Mouse (Mus musculus): ENCODE data around the gene Taf4. TPM values are rescaled to one million over a fixed set of nuclear protein-coding genes. Genes with fewer than 3 reads are reported as not detected.

Gene Taf4
- polyA plus RNA-seq (2015; fragmentation: Nextera tagmentation; extraction: Ambion mirVana), result 4.4 and 4.5 TPM in 2 replicates

DNA sequence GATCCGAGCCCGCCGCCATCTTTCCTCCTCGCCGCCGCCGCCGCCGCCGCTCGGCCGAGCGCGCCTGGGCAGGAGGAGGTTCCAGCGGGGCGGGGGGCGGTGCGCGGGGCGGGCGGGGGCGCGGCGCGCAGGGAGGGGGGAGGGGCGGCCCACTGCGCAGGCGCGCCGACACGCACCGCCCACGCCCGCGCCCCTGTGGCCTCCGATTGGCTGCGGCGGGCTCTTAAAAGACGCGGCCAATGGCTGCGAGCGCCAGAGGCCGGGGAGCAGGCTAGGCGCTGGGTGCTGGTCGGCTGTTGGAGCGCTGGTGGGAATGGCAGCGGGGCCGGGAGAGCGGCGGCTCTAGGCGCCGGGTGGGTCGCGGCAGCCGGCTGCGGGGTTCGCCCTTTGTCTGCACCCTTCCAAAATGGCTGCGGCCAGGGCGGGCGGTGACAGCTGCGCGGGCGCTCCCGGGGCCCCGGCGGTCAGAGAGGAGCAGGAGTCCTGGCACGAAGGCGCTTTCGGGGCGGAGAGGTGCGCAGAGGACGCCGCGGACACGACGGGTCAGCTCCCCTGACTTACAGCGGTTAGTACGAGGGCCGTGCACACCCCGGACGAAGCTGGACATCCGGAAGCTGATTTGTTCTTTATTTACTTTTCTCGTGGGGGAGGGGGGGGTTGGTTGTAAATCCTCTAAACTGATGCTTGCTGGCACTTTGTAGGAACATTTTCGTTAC is at the start of gene Taf4:
TSS of gene Taf4 (minus strand) at position 19 of the 716 bp plus-strand sequence.
- Histone ChIP-seq H3K36me3 (ENCODE audit: control insufficient read depth, insufficient read depth) (no peaks in the 10 kb centered on the region), H3K4me1 (replicated peaks; ENCODE audit: control insufficient read depth, insufficient read depth, low read length) (peaks cover 33% of the 10 kb centered on the region), H3K9me3 (ENCODE audit: control insufficient read depth, low read length) (no peaks in the 10 kb centered on the region), H3K9ac (replicated peaks; ENCODE audit: low read depth, low read length) (peak within 1 kb of the TSS; percentile 98), H3K27me3 (replicated peaks; ENCODE audit: control insufficient read depth, insufficient read depth, low read length) (no peaks in the 10 kb centered on the region), H3K27ac (ENCODE audit: low read length) (peak within 1 kb of the TSS; percentile 94), H3K4me2 (ENCODE audit: low read length) (peak within 1 kb of the TSS; percentile 100), H3K4me3 (replicated peaks; ENCODE audit: low read length) (peak within 1 kb of the TSS; percentile 89)
- ATAC-seq, result peak; percentile 95
- 0% methylated on average over 51 of the region's 84 CpGs for WGBS

DNA sequence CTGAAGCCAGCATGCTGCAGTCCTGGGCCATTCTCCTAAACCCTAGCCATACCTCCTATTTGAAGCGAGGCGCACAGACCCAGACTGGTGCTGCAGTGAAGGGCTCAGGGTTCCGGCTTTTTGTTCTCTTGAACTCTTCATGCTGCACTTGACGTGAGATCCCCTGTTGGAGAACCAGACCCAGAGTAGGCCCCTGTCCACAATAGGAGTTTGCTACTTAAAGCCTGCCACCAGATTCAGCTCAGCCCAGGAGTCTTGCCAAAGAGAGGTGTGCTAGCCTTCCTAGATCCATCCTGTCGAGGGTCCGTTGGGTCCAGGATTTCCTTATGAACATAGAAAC is 49.4 kb upstream of the Taf4 start:
- H3K4me3 ChIP-seq (replicated peaks; ENCODE audit: low read length), result peak overlapping the region; percentile 99
- peaks cover 17% of the 10 kb centered on the region for H3K27me3 ChIP-seq (replicated peaks; ENCODE audit: control insufficient read depth, insufficient read depth, low read length)
- H3K27ac ChIP-seq (ENCODE audit: low read length), result peak overlapping the region; percentile 95
- peak overlapping the region; percentile 95 for H3K4me2 ChIP-seq (ENCODE audit: low read length)
- H3K4me1 ChIP-seq (replicated peaks; ENCODE audit: control insufficient read depth, insufficient read depth, low read length), result peaks cover 31% of the 10 kb centered on the region
- H3K36me3 ChIP-seq (ENCODE audit: control insufficient read depth, insufficient read depth), result peaks cover 18% of the 10 kb centered on the region
- peak overlapping the region; percentile 97 for H3K9ac ChIP-seq (replicated peaks; ENCODE audit: low read depth, low read length)
- H3K9me3 ChIP-seq (ENCODE audit: control insufficient read depth, low read length), result no peaks in the 10 kb centered on the region
- 4% methylated on average over 6 of the region's 6 CpGs for WGBS
- ATAC-seq, result no peak

DNA sequence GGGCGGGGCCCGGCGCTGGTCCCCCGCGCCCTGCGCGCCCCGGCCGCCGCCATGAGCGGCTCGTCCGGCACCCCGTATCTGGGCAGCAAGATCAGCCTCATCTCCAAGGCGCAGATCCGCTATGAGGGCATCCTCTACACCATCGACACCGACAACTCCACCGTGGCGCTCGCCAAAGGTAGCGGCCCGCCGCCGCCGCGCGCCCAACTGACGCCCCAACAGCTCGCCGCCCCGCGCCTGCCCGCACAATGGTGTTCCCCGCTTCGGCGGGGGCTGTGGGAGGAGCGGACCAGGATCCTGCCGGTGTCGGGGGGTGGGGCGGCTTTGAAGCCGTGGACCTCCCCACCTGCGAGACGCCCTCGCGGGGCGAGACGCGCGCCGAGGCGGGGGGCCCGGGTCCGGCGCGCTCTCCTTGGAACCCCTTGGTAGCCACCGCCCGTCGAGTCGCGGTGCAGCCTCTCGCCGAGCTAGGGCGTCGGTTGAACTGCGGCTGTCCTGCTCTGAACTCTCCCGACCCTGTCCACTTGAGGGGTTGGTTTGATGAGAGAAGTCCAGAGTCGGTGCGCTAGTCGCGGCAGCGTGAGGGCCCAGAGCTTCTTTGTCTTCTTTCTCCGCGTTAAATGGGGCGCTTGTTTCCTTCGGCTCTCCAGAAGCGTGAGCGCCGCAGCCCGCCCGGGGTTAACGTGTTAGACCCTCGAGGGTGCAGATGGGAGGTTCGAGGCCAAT is 48.9 kb upstream of the Taf4 start:
- under 1% methylated on average over 83 of the region's 84 CpGs for WGBS
- peak overlapping the region; percentile 99 for H3K4me3 ChIP-seq (replicated peaks; ENCODE audit: low read length)
- H3K36me3 ChIP-seq (ENCODE audit: control insufficient read depth, insufficient read depth), result peaks cover 13% of the 10 kb centered on the region
- H3K9ac ChIP-seq (replicated peaks; ENCODE audit: low read depth, low read length), result peak overlapping the region; percentile 97
- H3K9me3 ChIP-seq (ENCODE audit: control insufficient read depth, low read length), result no peaks in the 10 kb centered on the region
- H3K27ac ChIP-seq (ENCODE audit: low read length), result peak overlapping the region; percentile 95
- peak; percentile 37; the same call in 1 of the 2 replicates for ATAC-seq
- H3K4me2 ChIP-seq (ENCODE audit: low read length), result peak overlapping the region; percentile 95
- H3K27me3 ChIP-seq (replicated peaks; ENCODE audit: control insufficient read depth, insufficient read depth, low read length), result peaks cover 17% of the 10 kb centered on the region
- H3K4me1 ChIP-seq (replicated peaks; ENCODE audit: control insufficient read depth, insufficient read depth, low read length), result peaks cover 31% of the 10 kb centered on the region

DNA sequence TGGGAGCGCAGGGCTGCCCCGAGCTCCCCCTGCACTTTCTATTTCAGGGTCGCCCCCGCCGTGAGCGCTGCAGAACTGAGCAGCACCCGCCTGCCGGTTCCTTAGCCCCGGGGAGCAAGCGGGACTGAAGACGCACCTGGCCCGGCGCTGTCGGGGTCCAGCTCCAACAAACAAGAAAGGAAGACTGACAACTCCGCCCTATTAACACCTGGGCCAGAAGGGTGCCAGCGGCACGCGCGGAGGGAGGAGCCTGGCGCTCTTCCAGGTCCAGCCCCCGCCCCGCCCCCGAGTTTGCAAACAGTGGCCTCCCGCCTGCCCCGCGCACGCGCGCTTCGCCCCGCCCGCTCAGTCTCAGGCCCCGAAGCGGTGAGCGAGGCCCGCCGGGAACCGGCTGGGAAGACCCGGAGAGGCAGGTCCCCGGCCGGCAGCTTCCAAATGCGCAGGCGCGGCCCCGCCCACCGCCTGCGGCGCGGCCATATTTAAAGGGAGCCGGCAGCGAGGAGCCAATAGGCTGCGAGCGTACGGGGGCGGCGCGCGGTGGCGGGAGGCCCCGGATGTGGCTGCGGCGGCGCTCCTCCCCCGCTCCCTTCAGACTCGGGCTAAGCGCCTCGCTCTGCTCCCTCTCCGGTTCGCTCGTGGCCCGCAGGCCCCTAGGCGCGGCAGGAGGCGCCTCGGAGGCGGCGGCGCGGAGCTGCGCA is 48.1 kb upstream of the Taf4 start, which contains the start of gene Lsm14b:
TSS of gene Lsm14b (plus strand) at position 587 of the 698 bp plus-strand sequence.
- Histone ChIP-seq H3K4me2 (ENCODE audit: low read length) (peak within 1 kb of the TSS; percentile 96), H3K4me3 (replicated peaks; ENCODE audit: low read length) (peak within 1 kb of the TSS; percentile 99), H3K27me3 (replicated peaks; ENCODE audit: control insufficient read depth, insufficient read depth, low read length) (peaks cover 17% of the 10 kb centered on the region), H3K36me3 (ENCODE audit: control insufficient read depth, insufficient read depth) (peaks cover 10% of the 10 kb centered on the region), H3K4me1 (replicated peaks; ENCODE audit: control insufficient read depth, insufficient read depth, low read length) (peaks cover 31% of the 10 kb centered on the region), H3K9ac (replicated peaks; ENCODE audit: low read depth, low read length) (peak within 1 kb of the TSS; percentile 97), H3K9me3 (ENCODE audit: control insufficient read depth, low read length) (no peaks in the 10 kb centered on the region), H3K27ac (ENCODE audit: low read length) (peak within 1 kb of the TSS; percentile 95)
- under 1% methylated on average over 71 of the region's 80 CpGs for WGBS
- ATAC-seq, result peak; percentile 97

DNA sequence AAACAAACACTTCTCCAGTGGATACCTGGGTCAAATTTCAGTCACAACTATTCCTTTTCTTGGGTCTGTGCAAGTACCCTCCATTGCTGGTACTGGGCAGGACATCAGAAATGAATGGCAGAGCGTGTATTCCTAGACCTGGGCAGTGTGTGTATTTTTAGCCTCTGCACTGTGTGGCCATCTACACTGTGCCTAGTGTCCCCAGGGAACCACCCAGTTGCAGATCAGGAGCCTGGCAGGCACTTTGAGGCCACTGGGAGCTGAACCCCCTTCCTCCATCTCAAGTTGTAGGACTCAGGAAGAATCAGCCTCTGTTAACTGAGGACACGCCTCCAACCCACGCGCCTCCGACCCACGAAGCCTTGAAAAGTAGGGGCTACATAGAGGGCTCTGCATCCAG is 46.3 kb upstream of the Taf4 start:
- no peak overlapping the region for H3K4me3 ChIP-seq (replicated peaks; ENCODE audit: low read length)
- H3K27me3 ChIP-seq (replicated peaks; ENCODE audit: control insufficient read depth, insufficient read depth, low read length), result peaks cover 17% of the 10 kb centered on the region
- H3K9me3 ChIP-seq (ENCODE audit: control insufficient read depth, low read length), result no peaks in the 10 kb centered on the region
- no peak overlapping the region for H3K27ac ChIP-seq (ENCODE audit: low read length)
- no peak overlapping the region for H3K4me2 ChIP-seq (ENCODE audit: low read length)
- no peaks in the 10 kb centered on the region for H3K36me3 ChIP-seq (ENCODE audit: control insufficient read depth, insufficient read depth)
- H3K4me1 ChIP-seq (replicated peaks; ENCODE audit: control insufficient read depth, insufficient read depth, low read length), result peaks cover 18% of the 10 kb centered on the region
- H3K9ac ChIP-seq (replicated peaks; ENCODE audit: low read depth, low read length), result no peak overlapping the region
- ATAC-seq, result no peak
- WGBS, result 76% methylated on average over 6 of the region's 6 CpGs

DNA sequence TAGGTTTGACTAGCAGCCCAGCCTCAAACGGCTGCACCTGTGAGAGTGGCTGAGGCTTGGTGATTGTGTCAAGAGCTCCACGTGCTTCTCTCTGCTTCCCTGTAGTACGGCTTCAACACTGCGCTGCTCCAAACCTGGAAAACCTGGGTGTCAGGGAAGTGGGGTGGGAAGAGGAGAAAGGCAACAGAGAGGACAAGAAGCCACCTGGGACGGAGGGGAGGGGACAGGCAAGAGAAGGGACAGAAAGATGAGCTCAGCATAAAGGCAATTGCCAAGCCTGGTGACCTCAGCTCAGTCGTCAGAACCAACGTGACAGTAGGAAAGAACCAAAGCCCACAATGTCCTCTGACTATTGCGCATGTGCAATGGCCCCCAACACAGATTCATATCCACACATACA is 44.5 kb upstream of the Taf4 start:
- H3K9ac ChIP-seq (replicated peaks; ENCODE audit: low read depth, low read length), result no peak overlapping the region
- H3K36me3 ChIP-seq (ENCODE audit: control insufficient read depth, insufficient read depth), result no peaks in the 10 kb centered on the region
- H3K4me3 ChIP-seq (replicated peaks; ENCODE audit: low read length), result no peak overlapping the region
- ATAC-seq, result no peak
- no peak overlapping the region for H3K27ac ChIP-seq (ENCODE audit: low read length)
- H3K27me3 ChIP-seq (replicated peaks; ENCODE audit: control insufficient read depth, insufficient read depth, low read length), result peaks cover 17% of the 10 kb centered on the region
- H3K4me2 ChIP-seq (ENCODE audit: low read length), result no peak overlapping the region
- H3K4me1 ChIP-seq (replicated peaks; ENCODE audit: control insufficient read depth, insufficient read depth, low read length), result peaks cover under 1% of the 10 kb centered on the region; the same call in 1 of the 2 replicates
- H3K9me3 ChIP-seq (ENCODE audit: control insufficient read depth, low read length), result no peaks in the 10 kb centered on the region
- WGBS, result 86% methylated on average over 8 of the region's 8 CpGs

DNA sequence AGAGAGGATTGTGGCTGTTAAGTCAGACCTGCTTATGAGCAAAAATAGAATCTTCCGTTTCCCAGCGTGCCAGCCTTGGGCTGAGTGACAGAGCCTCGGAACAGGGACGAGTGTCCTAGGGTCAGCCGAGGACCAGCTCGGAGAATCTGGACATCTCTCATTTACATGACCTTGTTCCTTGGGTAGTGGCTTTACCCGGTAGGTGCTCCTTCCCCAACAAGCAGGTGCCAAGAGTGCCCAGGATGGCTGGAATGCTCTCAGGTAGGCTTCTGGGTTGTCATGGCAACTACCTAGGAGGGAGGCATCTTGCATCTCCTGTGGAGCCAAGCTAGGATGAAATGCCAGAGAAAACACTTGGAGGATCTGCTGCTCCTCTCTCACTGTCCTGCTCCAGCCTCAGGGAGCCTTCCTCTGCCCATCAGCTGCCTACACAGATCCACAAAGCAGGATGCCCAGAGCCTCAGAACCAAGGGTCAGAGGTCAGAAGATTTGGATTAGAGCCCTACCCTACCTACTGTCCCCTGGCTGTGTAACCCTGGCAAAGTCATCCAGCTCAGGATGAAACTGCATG is 43.7 kb upstream of the Taf4 start:
- ATAC-seq, result no peak
- Histone ChIP-seq H3K27ac (ENCODE audit: low read length) (no peak overlapping the region), H3K27me3 (replicated peaks; ENCODE audit: control insufficient read depth, insufficient read depth, low read length) (peaks cover 17% of the 10 kb centered on the region), H3K4me3 (replicated peaks; ENCODE audit: low read length) (no peak overlapping the region), H3K4me2 (ENCODE audit: low read length) (no peak overlapping the region), H3K36me3 (ENCODE audit: control insufficient read depth, insufficient read depth) (no peaks in the 10 kb centered on the region), H3K9me3 (ENCODE audit: control insufficient read depth, low read length) (no peaks in the 10 kb centered on the region), H3K9ac (replicated peaks; ENCODE audit: low read depth, low read length) (no peak overlapping the region), H3K4me1 (replicated peaks; ENCODE audit: control insufficient read depth, insufficient read depth, low read length) (no peaks in the 10 kb centered on the region)
- 76% methylated on average over 7 of the region's 7 CpGs for WGBS

DNA sequence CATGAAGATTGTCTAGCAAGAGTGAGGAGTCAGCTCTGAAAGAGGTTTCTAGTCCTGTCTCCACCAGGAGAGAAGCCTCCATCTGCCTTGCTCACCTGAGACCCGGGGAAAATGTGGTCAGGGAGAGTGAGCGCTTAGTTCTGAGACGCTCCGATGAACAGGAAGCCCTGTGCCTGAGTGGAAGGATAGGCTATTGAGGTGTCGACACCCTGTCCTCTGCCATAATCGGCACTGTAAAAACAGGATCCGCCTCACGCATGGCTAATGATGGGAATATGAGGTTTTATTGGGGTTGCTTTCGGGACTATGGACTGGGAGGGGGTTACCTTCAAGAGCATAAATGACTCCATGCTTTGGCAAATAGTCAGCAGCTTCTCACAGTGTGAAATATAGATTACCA is 42.1 kb upstream of the Taf4 start:
- H3K4me2 ChIP-seq (ENCODE audit: low read length), result no peak overlapping the region
- H3K27me3 ChIP-seq (replicated peaks; ENCODE audit: control insufficient read depth, insufficient read depth, low read length), result peaks cover 17% of the 10 kb centered on the region
- WGBS, result 84% methylated on average over 9 of the region's 9 CpGs
- no peak overlapping the region for H3K9ac ChIP-seq (replicated peaks; ENCODE audit: low read depth, low read length)
- ATAC-seq, result no peak
- no peak overlapping the region for H3K4me3 ChIP-seq (replicated peaks; ENCODE audit: low read length)
- H3K4me1 ChIP-seq (replicated peaks; ENCODE audit: control insufficient read depth, insufficient read depth, low read length), result no peaks in the 10 kb centered on the region
- H3K27ac ChIP-seq (ENCODE audit: low read length), result no peak overlapping the region
- no peaks in the 10 kb centered on the region for H3K9me3 ChIP-seq (ENCODE audit: control insufficient read depth, low read length)
- H3K36me3 ChIP-seq (ENCODE audit: control insufficient read depth, insufficient read depth), result no peaks in the 10 kb centered on the region

DNA sequence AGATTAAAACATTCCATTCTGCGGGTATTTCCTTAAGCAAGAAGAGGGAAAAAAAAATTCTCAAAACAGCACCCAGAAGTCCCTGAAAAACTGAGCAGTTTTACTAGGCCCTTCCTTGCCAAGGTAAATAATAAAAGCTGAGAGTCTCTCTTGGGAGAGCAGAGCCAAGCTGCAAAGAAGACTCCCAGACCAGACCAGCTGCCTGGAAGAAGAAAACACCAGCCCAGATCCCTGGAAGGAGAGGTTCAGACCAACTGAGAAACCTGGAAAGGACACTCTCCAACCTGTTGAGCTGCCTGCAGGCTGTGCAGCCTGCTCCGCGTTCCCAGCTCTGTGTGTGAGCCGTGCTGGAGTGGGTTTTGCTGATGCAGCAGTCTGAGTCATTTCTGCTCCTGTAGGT is 41.2 kb upstream of the Taf4 start:
- no peak for ATAC-seq
- no peaks in the 10 kb centered on the region for H3K36me3 ChIP-seq (ENCODE audit: control insufficient read depth, insufficient read depth)
- H3K9me3 ChIP-seq (ENCODE audit: control insufficient read depth, low read length), result no peaks in the 10 kb centered on the region
- H3K4me2 ChIP-seq (ENCODE audit: low read length), result no peak overlapping the region
- no peaks in the 10 kb centered on the region for H3K4me1 ChIP-seq (replicated peaks; ENCODE audit: control insufficient read depth, insufficient read depth, low read length)
- no peak overlapping the region for H3K4me3 ChIP-seq (replicated peaks; ENCODE audit: low read length)
- WGBS, result 69% methylated on average over 4 of the region's 4 CpGs
- peaks cover 9% of the 10 kb centered on the region for H3K27me3 ChIP-seq (replicated peaks; ENCODE audit: control insufficient read depth, insufficient read depth, low read length)
- H3K9ac ChIP-seq (replicated peaks; ENCODE audit: low read depth, low read length), result no peak overlapping the region
- no peak overlapping the region for H3K27ac ChIP-seq (ENCODE audit: low read length)

Data from forebrain, embryonic 16.5 days (tissue).